Mouse (Mus musculus) v-Abl transformed pro-B cells (cell line): ENCODE data around the gene Zbtb37.

Source experiments
- in situ Hi-C, 2 experiments: fragments of 400-800 bp; cut with MboI; formaldehyde crosslinking; loops; one replicate each; pipeline ENCODE4 v1.15.1; 2025; ENCODE audit not compliant: unreplicated experiment in 2 of 2

The Zbtb37 gene

GRCm38 (mm10) chr1:160981337-160981736 lies 53.3 kb downstream of the Zbtb37 start:
- in situ Hi-C loops = no loop called here

GRCm38 (mm10) chr1:160980537-160981234 lies 54.0 kb downstream of the Zbtb37 start:
- in situ Hi-C loops = no loop called here

- in situ Hi-C loops = no loop called here
Observed at GRCm38 (mm10) chr1:160980021-160980420, 54.6 kb downstream of the Zbtb37 start.

DNA sequence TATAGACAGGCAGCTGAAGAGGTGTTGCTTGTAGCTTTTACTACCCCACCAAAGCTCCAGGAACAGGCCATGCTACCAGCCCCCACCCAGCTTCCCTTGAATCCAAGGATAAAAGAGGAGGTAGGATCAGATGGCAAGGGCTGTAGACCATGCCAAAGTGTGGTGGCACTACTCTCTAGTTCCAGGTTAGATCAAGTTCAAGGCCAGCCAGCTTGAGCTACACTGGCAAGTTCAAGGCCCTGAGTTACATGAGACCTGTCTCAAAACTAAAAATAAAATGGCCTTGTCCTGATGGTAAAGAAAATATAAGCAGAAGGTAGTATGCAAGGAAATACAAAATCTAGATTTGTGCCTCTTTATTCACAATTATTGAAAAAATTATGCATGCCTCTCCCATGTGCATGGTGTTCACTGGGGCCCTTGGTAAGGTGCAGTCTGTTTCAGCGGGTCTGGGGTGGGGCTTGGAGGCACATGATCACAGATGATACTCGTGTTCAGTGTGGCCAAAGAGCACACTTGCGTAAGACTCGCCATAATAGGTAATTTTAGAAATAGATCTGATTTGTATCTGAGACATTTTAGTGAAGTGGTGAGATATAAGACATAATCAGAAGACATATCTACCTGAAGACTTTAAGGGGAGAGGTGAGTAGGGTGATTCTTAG lies 56.4 kb downstream of the Zbtb37 start, which contains the start of gene Serpinc1:
Gene Serpinc1, plus strand, starts transcription at position 515 of the 665 bp plus-strand sequence.
- in situ Hi-C loops = no loop called here

- in situ Hi-C loops = loop anchor here (10.0 to 25.0 kb wide), 5 partner anchors 436 to 1744 kb away; no protein-coding TSS in a partner anchor
Observed at GRCm38 (mm10) chr1:160968643-160969042, 66.0 kb downstream of the Zbtb37 start.

- in situ Hi-C loops = loop anchor here (10.0 to 25.0 kb wide), 5 partner anchors 438 to 1745 kb away; no protein-coding TSS in a partner anchor
Observed at GRCm38 (mm10) chr1:160967268-160967667, 67.4 kb downstream of the Zbtb37 start.

DNA sequence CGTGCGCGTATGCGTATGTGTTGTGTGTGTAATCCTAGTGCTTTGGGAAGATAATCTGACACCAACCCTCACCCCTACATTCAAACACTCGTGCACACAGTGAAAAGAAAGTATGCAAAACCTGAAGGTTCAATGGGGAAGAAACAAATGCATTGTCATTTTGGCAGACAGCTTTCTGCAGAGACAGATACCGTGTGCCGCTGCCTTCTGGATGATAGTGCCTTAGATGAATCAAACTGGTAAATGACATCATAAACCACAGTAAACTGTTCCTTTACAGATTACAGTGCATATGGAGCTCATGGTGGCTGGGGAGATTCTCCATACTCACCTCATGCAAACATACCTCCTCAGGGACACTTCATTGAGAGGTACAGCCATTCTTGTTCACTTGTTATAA lies 71.5 kb downstream of the Zbtb37 start:
- in situ Hi-C loops = loop anchor here (10.0 to 25.0 kb wide), 5 partner anchors 442 to 1749 kb away; no protein-coding TSS in a partner anchor
